Mouse (Mus musculus) forebrain, embryonic 12.5 days (tissue): ENCODE data around the gene Rgs4. TPM values are rescaled to one million over a fixed set of nuclear protein-coding genes. Genes with fewer than 3 reads are reported as not detected.

Source experiments
- ATAC-seq: fragments of 200-750 bp; cut with Nextera tagmentation; 2 replicates; pipeline ENCODE4 v1.8.0; 2017; ENCODE audit warnings: moderate TSS enrichment; ENCODE audit not compliant: low FRiP score
- H3K27ac ChIP-seq: fragments of 300-500 bp; sonication (generic); 2 replicates; pipeline ENCODE4 v1.5.1; 2016; ENCODE audit warnings: mild to moderate bottlenecking
- H3K27me3 ChIP-seq: fragments of 300-500 bp; sonication (generic); 2 replicates; pipeline ENCODE4 v1.6.1; 2016; ENCODE audit warnings: mild to moderate bottlenecking
- H3K36me3 ChIP-seq: fragments of 300-500 bp; sonication (generic); replicated peaks from 2 replicates; pipeline ENCODE4 v1.6.1; 2016; ENCODE audit warnings: mild to moderate bottlenecking
- H3K4me1 ChIP-seq: fragments of 300-500 bp; sonication (generic); 2 replicates; pipeline ENCODE4 v1.6.1; 2016
- H3K4me2 ChIP-seq: fragments of 300-500 bp; sonication (generic); 2 replicates; pipeline ENCODE4 v1.6.1; 2016; ENCODE audit warnings: mild to moderate bottlenecking, moderate library complexity
- H3K4me3 ChIP-seq: fragments of 300-500 bp; sonication (generic); replicated peaks from 2 replicates; pipeline ENCODE4 v1.5.1; 2016; ENCODE audit warnings: mild to moderate bottlenecking
- H3K9ac ChIP-seq: fragments of 300-500 bp; sonication (generic); 2 replicates; pipeline ENCODE4 v1.6.1; 2016; ENCODE audit warnings: mild to moderate bottlenecking
- H3K9me3 ChIP-seq: fragments of 300-500 bp; sonication (generic); 2 replicates; pipeline ENCODE4 v1.6.1; 2016
- WGBS: fragments of 180-500 bp; shearing (Covaris S2); methylation state at CpG from one replicate; pipeline ENCODE4 v1.1.7; 2016; 5-methylcytosine and 5-hydroxymethylcytosine counted together
- polyA plus RNA-seq: library from polyadenylated mRNA; unstranded; fragments of >200 nt; fragmentation: Nextera tagmentation; extraction: Ambion mirVana; gene quantifications from 2 replicates; pipeline ENCODE4 v1.2.1, GENCODE M21; 2016

Gene Rgs4
- polyA plus RNA-seq, 1 experiment from 2014 or later = 14.5 TPM

DNA sequence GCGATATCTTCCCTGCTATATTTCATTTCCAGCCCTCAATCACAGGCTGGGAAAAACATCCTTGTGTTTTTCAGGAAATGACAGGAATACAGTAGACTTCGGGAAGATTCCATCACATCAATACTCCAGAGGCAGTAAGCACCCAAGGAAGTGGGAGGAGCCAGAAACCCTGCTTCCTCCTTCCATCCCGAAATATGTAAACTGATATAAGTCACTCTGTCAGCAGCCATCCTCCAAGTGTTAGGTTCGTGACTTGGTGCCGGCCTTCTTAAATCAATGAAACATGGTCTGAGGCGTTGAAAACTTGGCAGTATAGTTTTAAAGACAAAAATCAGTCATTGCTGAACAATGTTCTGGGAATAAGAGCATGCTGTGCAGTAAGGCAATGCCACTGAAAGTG is 11.3 kb downstream of the Rgs4 start:
- Histone ChIP-seq H3K27me3 (no peaks in the 10 kb centered on the region), H3K9me3 (no peaks in the 10 kb centered on the region), H3K36me3 (no peaks in the 10 kb centered on the region), H3K4me3 (no peak overlapping the region), H3K27ac (no peak overlapping the region), H3K4me1 (no peaks in the 10 kb centered on the region), H3K4me2 (no peak overlapping the region), H3K9ac (no peak overlapping the region)
- 89% methylated on average over 6 of the region's 6 CpGs for WGBS
- no peak for ATAC-seq

DNA sequence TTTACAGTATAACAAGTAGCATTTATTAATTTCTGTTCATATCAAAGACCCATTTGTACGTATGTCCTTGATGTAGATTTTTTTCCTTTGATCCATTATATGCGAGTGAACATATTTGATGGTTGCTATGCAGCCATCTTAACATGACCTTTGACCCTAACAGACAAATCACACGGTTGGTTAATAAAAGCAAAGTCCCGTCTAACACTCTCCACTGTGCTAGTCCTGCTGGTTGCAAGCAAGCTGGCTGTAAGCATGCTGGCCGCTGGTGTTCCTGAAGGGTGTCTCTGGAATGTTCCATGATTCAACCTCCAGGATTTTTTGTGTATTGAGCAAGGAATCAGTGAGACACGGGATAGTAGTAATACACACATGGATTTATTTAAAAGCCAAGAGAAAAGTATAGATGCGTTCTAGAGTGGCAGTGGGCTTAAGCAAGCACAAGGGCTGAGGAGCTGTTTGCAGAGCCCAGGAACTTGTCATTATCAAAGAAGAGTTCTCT is 16.8 kb downstream of the Rgs4 start:
- 69% methylated on average over 7 of the region's 7 CpGs for WGBS
- H3K9ac ChIP-seq = no peak overlapping the region
- H3K27me3 ChIP-seq = no peaks in the 10 kb centered on the region
- no peak for ATAC-seq
- H3K4me2 ChIP-seq = no peak overlapping the region
- no peaks in the 10 kb centered on the region for H3K9me3 ChIP-seq
- H3K4me3 ChIP-seq = no peak overlapping the region
- no peaks in the 10 kb centered on the region for H3K4me1 ChIP-seq
- H3K27ac ChIP-seq = no peak overlapping the region
- no peaks in the 10 kb centered on the region for H3K36me3 ChIP-seq

DNA sequence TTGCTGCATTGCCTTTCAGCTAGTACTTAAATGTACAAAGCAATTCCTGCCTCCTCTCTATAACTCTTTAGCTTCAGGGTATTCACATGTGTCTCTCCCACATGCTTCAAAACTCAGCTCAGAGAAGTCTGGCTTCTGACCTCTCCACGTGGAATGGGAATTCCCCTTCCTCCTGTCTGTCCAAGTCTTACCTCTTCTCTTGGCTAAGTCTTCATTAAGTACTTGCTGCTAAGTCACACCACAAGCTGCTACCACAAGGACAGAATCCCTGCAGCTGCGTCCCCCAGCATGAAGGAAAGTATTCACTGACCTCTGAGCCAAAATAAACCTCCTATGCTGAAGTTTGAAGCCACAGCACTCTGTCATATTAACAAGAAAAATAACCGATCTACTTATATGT is 21.1 kb downstream of the Rgs4 start:
- no peaks in the 10 kb centered on the region for H3K4me1 ChIP-seq
- no peak overlapping the region for H3K4me2 ChIP-seq
- no peak overlapping the region for H3K4me3 ChIP-seq
- no peak for ATAC-seq
- WGBS = 78% methylated on average over 3 of the region's 3 CpGs
- no peaks in the 10 kb centered on the region for H3K9me3 ChIP-seq
- no peaks in the 10 kb centered on the region for H3K36me3 ChIP-seq
- no peak overlapping the region for H3K27ac ChIP-seq
- H3K27me3 ChIP-seq = no peaks in the 10 kb centered on the region
- no peak overlapping the region for H3K9ac ChIP-seq

DNA sequence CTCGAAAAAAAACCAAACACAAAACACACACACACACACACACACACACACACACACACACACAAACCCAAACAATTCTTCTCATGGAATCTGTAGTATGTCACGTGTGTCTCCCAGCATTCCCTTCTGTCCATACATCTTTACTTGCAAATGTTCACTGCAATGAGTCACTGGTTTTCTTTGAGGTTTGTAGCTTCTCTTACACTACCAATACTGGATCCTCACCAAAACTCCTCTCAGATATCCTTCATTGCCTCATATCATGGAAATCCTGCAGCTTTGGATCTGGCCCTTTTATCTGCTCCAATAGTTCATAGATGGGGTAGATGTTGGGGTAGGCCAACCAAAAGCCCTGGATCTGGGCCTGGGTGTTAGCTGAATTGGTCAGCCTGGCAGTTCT is 25.6 kb downstream of the Rgs4 start:
- no peaks in the 10 kb centered on the region for H3K27me3 ChIP-seq
- no peak overlapping the region for H3K4me2 ChIP-seq
- no peaks in the 10 kb centered on the region for H3K36me3 ChIP-seq
- no peaks in the 10 kb centered on the region for H3K4me1 ChIP-seq
- WGBS = 73% methylated on average over 2 of the region's 2 CpGs
- no peak overlapping the region for H3K4me3 ChIP-seq
- no peaks in the 10 kb centered on the region for H3K9me3 ChIP-seq
- ATAC-seq = no peak
- no peak overlapping the region for H3K27ac ChIP-seq
- H3K9ac ChIP-seq = no peak overlapping the region

DNA sequence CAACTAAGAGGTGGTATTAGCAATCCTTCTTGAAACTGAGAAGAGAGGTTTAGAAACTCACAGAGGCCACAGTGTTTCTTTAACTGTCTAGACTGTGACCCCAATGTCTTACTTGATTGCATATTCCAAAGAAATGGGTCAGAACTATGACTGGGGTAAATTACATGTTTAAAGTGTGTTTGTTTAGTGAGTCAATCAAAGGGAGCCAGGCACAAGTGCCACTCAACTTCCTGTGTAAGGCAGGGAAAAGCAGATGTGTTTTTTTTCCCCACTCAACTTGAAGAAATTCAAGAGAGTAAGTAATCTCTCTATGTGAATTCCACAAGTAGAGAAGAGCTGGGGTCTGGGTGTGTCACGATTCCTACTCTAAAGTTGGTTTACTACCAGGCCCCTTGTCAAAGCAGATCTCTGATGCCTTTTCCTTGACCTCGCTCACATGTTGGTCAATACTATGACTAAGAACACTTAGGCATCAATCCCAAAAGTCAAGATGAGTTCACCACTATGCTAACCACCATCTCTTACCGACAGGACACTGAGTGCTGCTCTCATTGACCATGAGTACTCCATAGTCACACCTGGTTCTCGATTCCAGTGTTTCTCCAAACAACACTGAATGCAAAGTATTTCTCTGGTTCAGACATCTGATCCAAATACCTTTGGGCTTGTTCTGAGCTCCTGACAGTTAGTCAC is 42.9 kb downstream of the Rgs4 start:
- 89% methylated on average over 4 of the region's 4 CpGs for WGBS
- Histone ChIP-seq H3K36me3 (no peaks in the 10 kb centered on the region), H3K4me2 (no peak overlapping the region), H3K9me3 (no peaks in the 10 kb centered on the region), H3K27ac (no peak overlapping the region), H3K9ac (no peak overlapping the region), H3K4me3 (no peak overlapping the region), H3K4me1 (no peaks in the 10 kb centered on the region), H3K27me3 (no peaks in the 10 kb centered on the region)
- no peak for ATAC-seq

DNA sequence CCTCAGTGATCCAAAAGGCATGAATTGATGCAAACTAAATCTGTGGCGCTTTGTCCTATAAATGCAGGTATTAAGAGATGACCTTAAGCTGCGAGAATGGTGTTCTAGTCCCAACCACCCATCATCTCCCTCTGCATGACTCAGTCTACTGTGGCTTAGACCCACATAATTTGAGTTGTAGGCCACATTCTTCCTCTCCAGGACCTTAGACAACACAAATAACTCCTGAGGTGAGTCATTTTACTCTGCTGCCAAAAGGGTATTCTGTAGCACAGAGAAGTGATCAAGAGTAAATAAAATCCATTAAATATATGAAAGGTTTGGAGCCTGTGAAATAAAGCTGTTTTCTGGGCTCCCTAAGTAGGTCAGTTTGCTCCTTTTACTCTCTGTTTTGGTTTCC is 48.3 kb downstream of the Rgs4 start:
- ATAC-seq = no peak
- H3K4me3 ChIP-seq = no peak overlapping the region
- H3K27ac ChIP-seq = no peak overlapping the region
- no peaks in the 10 kb centered on the region for H3K36me3 ChIP-seq
- H3K9me3 ChIP-seq = no peaks in the 10 kb centered on the region
- H3K4me2 ChIP-seq = no peak overlapping the region
- H3K4me1 ChIP-seq = no peaks in the 10 kb centered on the region
- no peaks in the 10 kb centered on the region for H3K27me3 ChIP-seq
- WGBS = 87% methylated on average over 2 of the region's 2 CpGs
- H3K9ac ChIP-seq = no peak overlapping the region

DNA sequence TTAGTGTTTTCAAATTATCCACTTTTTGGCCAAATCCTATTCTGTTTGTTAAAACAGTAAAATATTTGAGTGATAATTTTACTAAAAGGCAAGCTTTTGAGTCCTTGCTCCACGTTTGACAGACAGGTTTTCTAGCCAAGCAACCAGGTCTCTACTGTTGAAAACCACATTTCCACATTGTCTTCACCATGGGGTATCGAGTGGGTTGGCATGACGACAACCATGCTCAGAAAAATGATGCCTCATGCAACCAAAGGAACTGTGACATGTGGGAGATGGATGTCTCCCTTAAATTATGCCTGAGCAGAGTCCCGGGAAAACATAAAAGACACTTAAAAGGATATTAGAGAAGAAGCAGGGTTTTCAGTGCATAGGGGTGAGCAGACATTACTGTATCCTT is 50.2 kb downstream of the Rgs4 start:
- no peak for ATAC-seq
- H3K36me3 ChIP-seq = no peaks in the 10 kb centered on the region
- WGBS = 83% methylated on average over 4 of the region's 4 CpGs
- no peaks in the 10 kb centered on the region; the same call in 1 of the 2 replicates for H3K4me1 ChIP-seq
- no peak overlapping the region for H3K4me3 ChIP-seq
- no peak overlapping the region for H3K27ac ChIP-seq
- no peak overlapping the region for H3K9ac ChIP-seq
- H3K9me3 ChIP-seq = no peaks in the 10 kb centered on the region
- H3K27me3 ChIP-seq = no peaks in the 10 kb centered on the region
- H3K4me2 ChIP-seq = no peak overlapping the region

DNA sequence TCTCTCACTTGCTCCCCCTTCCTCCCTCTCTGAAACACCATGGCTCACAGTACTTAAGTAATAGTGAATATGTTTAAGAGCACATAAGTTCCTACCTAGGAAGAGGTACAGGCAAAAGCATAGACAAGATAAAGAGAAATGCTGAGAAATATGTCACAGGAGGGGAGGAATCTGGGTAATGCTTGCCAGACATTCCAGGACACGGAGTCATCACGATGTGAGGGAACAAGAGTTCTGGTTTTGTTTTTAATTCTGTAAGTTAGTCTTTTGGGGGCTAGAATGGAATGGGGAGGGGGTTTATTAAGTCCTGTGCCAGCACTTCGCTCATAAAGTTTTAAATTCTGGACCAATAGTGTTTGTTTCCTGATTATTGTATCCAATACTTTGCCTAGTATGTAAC is 52.1 kb downstream of the Rgs4 start:
- Histone ChIP-seq H3K27me3 (no peaks in the 10 kb centered on the region), H3K9me3 (no peaks in the 10 kb centered on the region), H3K27ac (no peak overlapping the region), H3K36me3 (no peaks in the 10 kb centered on the region), H3K4me3 (no peak overlapping the region), H3K4me1 (no peaks in the 10 kb centered on the region; the same call in 1 of the 2 replicates), H3K9ac (no peak overlapping the region), H3K4me2 (no peak overlapping the region)
- no peak for ATAC-seq
- WGBS = 89% methylated on average over 3 of the region's 3 CpGs

DNA sequence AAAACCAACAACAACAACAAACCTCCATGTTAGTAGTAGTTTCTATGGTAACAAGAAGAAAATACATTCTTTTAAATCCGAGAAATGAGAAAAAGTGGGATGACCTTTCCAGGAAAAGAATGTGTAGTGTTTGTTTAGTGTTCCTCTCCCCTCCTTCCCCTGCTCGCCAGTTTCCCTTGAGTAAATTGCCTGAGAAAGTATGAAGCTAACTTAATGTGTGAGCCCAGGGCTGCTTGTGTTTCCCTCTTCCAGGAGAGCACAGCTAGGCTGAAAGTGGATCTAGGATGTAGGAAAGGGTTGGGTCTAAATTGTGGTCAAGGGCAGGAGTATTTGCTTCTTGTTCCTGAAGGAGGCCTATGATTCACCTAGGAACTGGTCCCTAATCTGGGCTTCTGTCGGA is 53.9 kb downstream of the Rgs4 start:
- H3K27ac ChIP-seq = no peak overlapping the region
- no peak overlapping the region for H3K4me3 ChIP-seq
- H3K4me1 ChIP-seq = no peaks in the 10 kb centered on the region; the same call in 1 of the 2 replicates
- WGBS = 73% methylated on average over 3 of the region's 3 CpGs
- no peak overlapping the region for H3K4me2 ChIP-seq
- no peaks in the 10 kb centered on the region for H3K9me3 ChIP-seq
- ATAC-seq = no peak
- no peaks in the 10 kb centered on the region for H3K27me3 ChIP-seq
- H3K36me3 ChIP-seq = no peaks in the 10 kb centered on the region
- H3K9ac ChIP-seq = no peak overlapping the region

DNA sequence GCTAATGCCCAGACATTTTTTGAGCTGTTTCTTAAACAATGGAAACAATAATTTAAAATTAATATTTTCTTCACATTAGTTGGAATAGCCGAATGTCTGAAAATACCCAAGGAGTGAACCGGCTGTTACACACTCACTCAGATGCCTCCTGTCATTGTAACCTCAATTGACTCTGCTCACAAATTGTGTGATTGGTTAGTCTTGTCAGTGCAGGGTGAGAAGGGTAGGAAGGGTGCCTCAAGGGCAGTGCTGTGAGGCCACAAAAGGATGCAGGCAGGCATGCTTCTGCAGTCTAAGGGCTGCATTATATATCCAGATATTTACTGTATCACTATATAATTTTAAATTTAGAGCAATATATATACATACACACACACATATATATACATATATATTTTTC is 54.4 kb downstream of the Rgs4 start:
- 66% methylated on average over 2 of the region's 2 CpGs for whole genome bisulfite sequencing
- no peak overlapping the region for H3K27ac ChIP-seq
- H3K4me3 ChIP-seq = no peak overlapping the region
- no peaks in the 10 kb centered on the region for H3K27me3 ChIP-seq
- H3K9ac ChIP-seq = no peak overlapping the region
- no peaks in the 10 kb centered on the region for H3K36me3 ChIP-seq
- H3K9me3 ChIP-seq = no peaks in the 10 kb centered on the region
- ATAC-seq = no peak
- no peak overlapping the region for H3K4me2 ChIP-seq
- no peaks in the 10 kb centered on the region; the same call in 1 of the 2 replicates for H3K4me1 ChIP-seq

Other genes starting within 250 kb of the Rgs4 start
- 84.3 and 86.3 TPM in 2 replicates for gene Nuf2, start 216.2 kb downstream of the Rgs4 start, polyA plus RNA-seq
- gene Rgs5, start 92.1 kb downstream of the Rgs4 start, polyA plus RNA-seq = 4.8 and 5.2 TPM in 2 replicates
- 0.36 and 0.77 TPM in 2 replicates for gene Ccdc190, start 181.0 kb upstream of the Rgs4 start, polyA plus RNA-seq
- gene Hsd17b7, start 221.6 kb upstream of the Rgs4 start, polyA plus RNA-seq = 17.7 and 20.9 TPM in 2 replicates